Mouse (Mus musculus): ENCODE measurements around the gene Ebi3.

GRCm38 (mm10) chr17:55959946-55960740, 7.7 kb downstream of the Ebi3 start:
- TF ChIP-seq CTCF (IDR thresholded peaks at IDR 0.05) (no peak), EP300 (IDR thresholded peaks at IDR 0.05) (no peak)

Data from lung, postnatal 0 days (tissue).